Mouse (Mus musculus) ES-E14 (cell line): Measurements from ENCODE around the gene Naxe. TPM values are rescaled to one million over a fixed set of nuclear protein-coding genes. Genes with fewer than 3 reads are reported as not detected.

Experiments
- DNase-seq: peaks from one replicate; pipeline ENCODE4 v3.0.0-alpha.2; 2013; ENCODE audit warnings: low read depth, low spot score
- H3K27ac ChIP-seq: 2 replicates; pipeline ENCODE4 v1.5.1; 2012; ENCODE audit warnings: low read depth, mild to moderate bottlenecking, low read length, moderate library complexity, mixed read lengths; ENCODE audit not compliant: poor library complexity, insufficient read depth, severe bottlenecking
- H3K36me3 ChIP-seq: 2 replicates; pipeline ENCODE4 v1.6.1; 2012; ENCODE audit warnings: mild to moderate bottlenecking, low read length, moderate library complexity, mixed read lengths; ENCODE audit not compliant: control insufficient read depth, poor library complexity, insufficient read depth, severe bottlenecking
- H3K4me1 ChIP-seq, 2 experiments: fragments of 150-350 bp in 1 of 2; sonication (generic) in 1 of 2; 2 replicates each; pipeline ENCODE4 v1.6.1; 2012; ENCODE audit warnings: low read length in 2 of 2, mild to moderate bottlenecking in 1 of 2, mixed read lengths in 1 of 2; ENCODE audit not compliant: control insufficient read depth in 2 of 2, insufficient read depth in 2 of 2, poor library complexity in 1 of 2
- H3K4me3 ChIP-seq, 2 experiments: fragments of 150-350 bp in 1 of 2; sonication (generic) in 1 of 2; 2 replicates each; pipeline ENCODE4 v1.5.1; 2012; ENCODE audit warnings: low read length in 2 of 2, low read depth in 1 of 2, mild to moderate bottlenecking in 1 of 2, mixed read lengths in 1 of 2; ENCODE audit not compliant: insufficient read depth in 1 of 2, poor library complexity in 1 of 2, severe bottlenecking in 1 of 2
- H3K9ac ChIP-seq: 2 replicates; pipeline ENCODE4 v1.6.1; 2012; ENCODE audit warnings: low read depth, mild to moderate bottlenecking, low read length, mixed read lengths; ENCODE audit not compliant: poor library complexity, insufficient read depth, severe bottlenecking
- H3K9me3 ChIP-seq: fragments of 150-350 bp; sonication (generic); 2 replicates; pipeline ENCODE4 v1.6.1; 2012; ENCODE audit warnings: low read depth, mild to moderate bottlenecking, low read length; ENCODE audit not compliant: control insufficient read depth, insufficient read depth
- CHD2 ChIP-seq: IDR thresholded peaks from 2 replicates; pipeline ENCODE4 v1.6.1; 2014; ENCODE audit warnings: mild to moderate bottlenecking, low read depth, low read length, inconsistent platforms
- HCFC1 ChIP-seq: IDR thresholded peaks from 2 replicates; pipeline ENCODE4 v1.6.1; 2012; ENCODE audit warnings: low read length, inconsistent platforms, borderline replicate concordance; ENCODE audit not compliant: insufficient read depth
- MAFK ChIP-seq: IDR thresholded peaks from 2 replicates; pipeline ENCODE4 v1.6.1; 2014; ENCODE audit warnings: mild to moderate bottlenecking, low read depth, low read length, inconsistent platforms; ENCODE audit not compliant: insufficient read depth
- ZC3H11A ChIP-seq: IDR thresholded peaks from 2 replicates; pipeline ENCODE4 v1.6.1; 2012; ENCODE audit warnings: low read depth, mild to moderate bottlenecking, inconsistent platforms, low read length, borderline replicate concordance
- ZNF384 ChIP-seq: IDR thresholded peaks from 2 replicates; pipeline ENCODE4 v1.6.1; 2012; ENCODE audit warnings: low read depth, low read length, inconsistent platforms
- in situ Hi-C, 2 experiments: fragments of 600-800 bp; cut with MboI; formaldehyde crosslinking; loops; one replicate each; pipeline ENCODE4 v1.15.1; 2025; ENCODE audit warnings: low sequenced_read_pairs in 2 of 2, inconsistent platforms in 1 of 2; ENCODE audit not compliant: unreplicated experiment in 2 of 2
- total RNA-seq: library from RNA; depleted of rRNA; stranded (reverse); fragments of 300-350 nt; gene quantifications from 2 replicates; pipeline ENCODE4 v1.2.3, GENCODE M21; 2012

The Naxe gene
- total RNA-seq, 1 experiment: 117 TPM

DNA sequence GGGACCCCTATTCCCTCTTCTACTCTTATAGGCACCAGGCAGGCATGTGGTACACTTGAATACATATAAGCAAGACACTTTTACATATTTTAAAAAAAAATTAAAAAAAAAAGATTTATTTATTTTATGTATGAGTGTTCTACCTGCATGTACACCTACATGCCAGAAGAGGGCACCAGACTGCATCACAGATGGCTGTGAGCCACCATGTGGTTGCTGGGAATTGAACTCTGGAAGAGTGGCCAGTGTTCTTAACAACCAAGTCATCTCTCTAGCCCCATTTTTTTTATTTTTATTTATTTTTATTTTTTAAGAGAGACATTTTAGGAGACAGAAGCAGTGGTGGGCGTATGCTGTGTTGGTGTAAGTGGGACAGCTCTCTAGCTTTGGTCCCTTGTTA, 29.4 kb upstream of the Naxe start:
- Histone ChIP-seq H3K4me1 (peaks cover 0 to 3% of the 10 kb centered on the region in 2 experiments; a peak in 1 of 4 replicates), H3K9me3 (no peaks in the 10 kb centered on the region), H3K36me3 (peaks cover 53% of the 10 kb centered on the region), H3K27ac (no peak overlapping the region), H3K4me3 (no peak overlapping the region), H3K9ac (no peak overlapping the region)
- in situ Hi-C loops: no loop called here
- DNase-seq: no peak
- TF ChIP-seq MAFK (no peak), ZC3H11A (peak; percentile 46; the same call in 1 of the 2 replicates), HCFC1 (no peak)

DNA sequence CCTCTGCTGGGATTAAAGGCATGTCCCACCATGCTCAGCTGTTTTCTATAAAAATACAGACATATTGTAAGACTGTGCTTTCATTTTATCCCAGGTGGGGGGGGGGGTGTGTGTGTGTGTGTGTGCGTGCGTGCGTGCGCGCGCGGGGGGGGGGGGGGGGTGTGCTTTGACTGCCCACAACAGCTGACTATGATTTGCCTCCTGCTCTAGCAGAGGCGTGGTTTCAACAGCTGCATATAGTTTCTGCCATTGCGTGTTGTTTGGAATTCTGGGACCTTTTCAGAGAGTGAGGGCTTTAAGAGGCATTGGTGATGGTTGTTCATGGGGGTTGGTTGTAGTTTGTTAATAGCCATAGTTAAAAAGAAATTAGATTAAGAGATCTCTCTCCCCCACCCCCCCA, 27.2 kb upstream of the Naxe start:
- Histone ChIP-seq H3K9me3 (no peaks in the 10 kb centered on the region), H3K4me3 (no peak overlapping the region), H3K9ac (no peak overlapping the region), H3K36me3 (peaks cover 33% of the 10 kb centered on the region), H3K4me1 (peaks cover 0 to 3% of the 10 kb centered on the region in 2 experiments; a peak in 1 of 4 replicates), H3K27ac (no peak overlapping the region)
- in situ Hi-C loops: no loop called here
- TF ChIP-seq MAFK (no peak), ZC3H11A (no peak), ZNF384 (no peak), HCFC1 (no peak), CHD2 (no peak)
- DNase-seq: no peak

DNA sequence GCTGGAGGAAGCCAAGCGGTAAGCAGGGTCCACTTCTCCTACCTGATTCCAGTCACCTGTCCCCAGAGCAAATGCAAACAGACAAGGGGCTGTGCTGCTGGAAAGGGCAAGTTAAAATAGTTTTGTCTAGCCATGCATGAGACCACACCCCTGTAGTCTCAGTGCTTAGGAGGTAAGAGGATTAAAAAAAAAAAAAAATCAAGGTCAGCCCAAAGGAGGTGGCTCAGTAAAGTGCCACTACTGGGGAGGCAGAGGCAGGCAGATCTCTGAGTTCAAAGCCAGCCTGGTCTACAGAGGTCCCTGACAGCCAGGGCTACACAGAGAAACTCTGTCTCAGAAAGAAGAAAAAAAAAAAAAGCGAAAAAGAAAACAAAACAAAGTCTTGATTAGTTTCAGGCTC, 25.7 kb upstream of the Naxe start:
- H3K4me3 ChIP-seq: no peak overlapping the region
- H3K27ac ChIP-seq: no peak overlapping the region
- H3K36me3 ChIP-seq: peaks cover 18% of the 10 kb centered on the region
- in situ Hi-C loops: no loop called here
- no peaks in the 10 kb centered on the region for H3K9me3 ChIP-seq
- no peak overlapping the region for H3K9ac ChIP-seq
- peaks cover 0 to 3% of the 10 kb centered on the region in 2 experiments; a peak in 1 of 4 replicates for H3K4me1 ChIP-seq
- DNase-seq: no peak
- TF ChIP-seq ZNF384: peak; percentile 64; the same call in 1 of the 2 replicates
- no peak for TF ChIP-seq MAFK

DNA sequence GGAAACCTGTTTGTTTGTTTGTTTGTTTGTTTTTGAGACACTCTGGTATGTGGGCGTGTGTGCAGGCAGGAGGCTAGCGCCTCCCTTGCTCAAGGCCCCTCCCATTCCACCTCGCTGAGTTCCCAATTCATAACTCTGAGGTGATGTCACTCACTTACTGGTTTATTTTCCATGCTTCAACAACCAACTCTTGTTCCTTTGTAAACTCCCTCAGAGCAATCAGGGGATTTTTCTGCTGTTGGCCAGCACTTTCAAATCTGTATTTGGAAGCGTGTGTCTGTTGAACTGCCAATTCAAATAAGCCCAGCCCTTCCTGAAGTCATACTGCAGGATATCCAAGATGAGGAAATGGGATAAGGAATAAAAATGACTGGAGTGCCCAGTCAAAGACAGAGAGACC, 24.4 kb upstream of the Naxe start:
- Histone ChIP-seq H3K4me3 (peak overlapping the region; percentile 83 to 88), H3K4me1 (peaks cover 0 to 3% of the 10 kb centered on the region in 2 experiments; a peak in 1 of 4 replicates), H3K9me3 (no peaks in the 10 kb centered on the region), H3K36me3 (peaks cover 11% of the 10 kb centered on the region), H3K27ac (no peak overlapping the region; the same call in 1 of the 2 replicates), H3K9ac (peak overlapping the region; percentile 24; the same call in 1 of the 2 replicates)
- DNase-seq: no peak
- TF ChIP-seq HCFC1 (no peak), ZNF384 (no peak), CHD2 (no peak), MAFK (no peak), ZC3H11A (no peak)
- in situ Hi-C loops: no loop called here

DNA sequence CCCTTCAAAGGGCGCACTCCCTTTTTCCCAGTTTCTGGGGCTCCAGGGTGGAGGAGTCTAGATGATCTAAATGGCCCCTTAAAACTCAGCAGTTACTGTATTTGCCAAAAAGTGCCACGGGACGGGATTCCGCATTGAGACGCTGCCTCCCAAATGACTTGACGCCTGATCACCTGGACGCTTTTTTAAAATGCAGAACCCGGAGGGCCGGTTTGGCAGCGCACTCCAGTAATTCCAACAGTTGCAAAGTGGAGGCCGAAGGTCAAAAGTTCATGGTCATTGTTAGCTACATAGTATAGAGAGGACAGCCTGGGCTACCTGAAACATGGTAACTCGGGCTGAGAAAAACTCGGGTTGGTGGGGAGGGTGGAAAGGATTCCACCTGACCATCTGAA, 23.9 kb upstream of the Naxe start:
- H3K36me3 ChIP-seq: peaks cover 10% of the 10 kb centered on the region
- in situ Hi-C loops: no loop called here
- TF ChIP-seq MAFK: no peak
- TF ChIP-seq CHD2: no peak
- no peak for TF ChIP-seq ZC3H11A
- TF ChIP-seq HCFC1: no peak
- no peak for TF ChIP-seq ZNF384
- peak overlapping the region; percentile 86 for H3K9ac ChIP-seq
- H3K9me3 ChIP-seq: no peaks in the 10 kb centered on the region
- H3K4me3 ChIP-seq: peak overlapping the region; percentile 83 to 88
- peaks cover 0 to 3% of the 10 kb centered on the region in 2 experiments; a peak in 1 of 4 replicates for H3K4me1 ChIP-seq
- DNase-seq: no peak
- H3K27ac ChIP-seq: peak overlapping the region; percentile 34; the same call in 1 of the 2 replicates
